Mouse (Mus musculus): Measurements from ENCODE around the gene Fth1. TPM values are rescaled to one million over a fixed set of nuclear protein-coding genes. Genes with fewer than 3 reads are reported as not detected.

Fth1 gene
- polyA plus RNA-seq, 1 experiment from 2014 or later: 1,524 TPM

- peaks cover 22% of the 10 kb centered on the region for H3K36me3 ChIP-seq (ENCODE audit: control insufficient read depth, insufficient read depth, low read length)
- no peaks in the 10 kb centered on the region for H3K27me3 ChIP-seq (ENCODE audit: control insufficient read depth, insufficient read depth, low read length)
- H3K4me3 ChIP-seq (ENCODE audit: low read depth, low read length): no peak overlapping the region
- no peak overlapping the region for H3K4me2 ChIP-seq (replicated peaks; ENCODE audit: low read depth, low read length)
- no peaks in the 10 kb centered on the region for H3K9me3 ChIP-seq (ENCODE audit: control insufficient read depth, low read depth, low read length)
- H3K9ac ChIP-seq (replicated peaks; ENCODE audit: low read depth, low read length): no peak overlapping the region
- no peak overlapping the region for H3K27ac ChIP-seq (ENCODE audit: low read length)
- WGBS: 95% methylated on average over 6 of the region's 6 CpGs
- ATAC-seq (ENCODE audit: insufficient number of reproducible peaks, insufficient read depth, low FRiP score, low read depth): no peak
- peaks cover 19% of the 10 kb centered on the region for H3K4me1 ChIP-seq (ENCODE audit: control insufficient read depth, insufficient read depth, low read length)
Observed at GRCm38 (mm10) chr19:9985190-9985899, 4.9 kb downstream of the Fth1 start.

GRCm38 (mm10) chr19:9985900-9986421 lies 5.6 kb downstream of the Fth1 start:
- Histone ChIP-seq H3K4me2 (replicated peaks; ENCODE audit: low read depth, low read length) (no peak overlapping the region), H3K4me3 (ENCODE audit: low read depth, low read length) (no peak overlapping the region), H3K4me1 (ENCODE audit: control insufficient read depth, insufficient read depth, low read length) (peaks cover 19% of the 10 kb centered on the region), H3K9ac (replicated peaks; ENCODE audit: low read depth, low read length) (no peak overlapping the region), H3K27me3 (ENCODE audit: control insufficient read depth, insufficient read depth, low read length) (no peaks in the 10 kb centered on the region), H3K27ac (ENCODE audit: low read length) (no peak overlapping the region), H3K36me3 (ENCODE audit: control insufficient read depth, insufficient read depth, low read length) (peaks cover 22% of the 10 kb centered on the region), H3K9me3 (ENCODE audit: control insufficient read depth, low read depth, low read length) (no peaks in the 10 kb centered on the region)
- ATAC-seq (ENCODE audit: insufficient number of reproducible peaks, insufficient read depth, low FRiP score, low read depth): no peak
- WGBS: 96% methylated on average over 2 of the region's 2 CpGs

- Histone ChIP-seq H3K9ac (replicated peaks; ENCODE audit: low read depth, low read length) (no peak overlapping the region), H3K9me3 (ENCODE audit: control insufficient read depth, low read depth, low read length) (no peaks in the 10 kb centered on the region), H3K4me2 (replicated peaks; ENCODE audit: low read depth, low read length) (no peak overlapping the region), H3K27ac (ENCODE audit: low read length) (no peak overlapping the region), H3K27me3 (ENCODE audit: control insufficient read depth, insufficient read depth, low read length) (no peaks in the 10 kb centered on the region), H3K36me3 (ENCODE audit: control insufficient read depth, insufficient read depth, low read length) (peaks cover 22% of the 10 kb centered on the region), H3K4me1 (ENCODE audit: control insufficient read depth, insufficient read depth, low read length) (peaks cover 13% of the 10 kb centered on the region), H3K4me3 (ENCODE audit: low read depth, low read length) (no peak overlapping the region)
- ATAC-seq (ENCODE audit: insufficient number of reproducible peaks, insufficient read depth, low FRiP score, low read depth): no peak
- 37% methylated on average over 6 of the region's 6 CpGs for WGBS
Observed at GRCm38 (mm10) chr19:9987192-9987591, 6.8 kb downstream of the Fth1 start.

- H3K36me3 ChIP-seq (ENCODE audit: control insufficient read depth, insufficient read depth, low read length): peaks cover 22% of the 10 kb centered on the region
- H3K4me1 ChIP-seq (ENCODE audit: control insufficient read depth, insufficient read depth, low read length): peaks cover 13% of the 10 kb centered on the region
- no peaks in the 10 kb centered on the region for H3K27me3 ChIP-seq (ENCODE audit: control insufficient read depth, insufficient read depth, low read length)
- ATAC-seq (ENCODE audit: insufficient number of reproducible peaks, insufficient read depth, low FRiP score, low read depth): no peak
- H3K9ac ChIP-seq (replicated peaks; ENCODE audit: low read depth, low read length): no peak overlapping the region
- H3K27ac ChIP-seq (ENCODE audit: low read length): no peak overlapping the region
- H3K4me2 ChIP-seq (replicated peaks; ENCODE audit: low read depth, low read length): no peak overlapping the region
- no peak overlapping the region for H3K4me3 ChIP-seq (ENCODE audit: low read depth, low read length)
- no peaks in the 10 kb centered on the region for H3K9me3 ChIP-seq (ENCODE audit: control insufficient read depth, low read depth, low read length)
Observed at GRCm38 (mm10) chr19:9987593-9987992, 7.2 kb downstream of the Fth1 start.

GRCm38 (mm10) chr19:9989171-9989883 lies 8.9 kb downstream of the Fth1 start:
- H3K9me3 ChIP-seq (ENCODE audit: control insufficient read depth, low read depth, low read length): no peaks in the 10 kb centered on the region
- H3K9ac ChIP-seq (replicated peaks; ENCODE audit: low read depth, low read length): no peak overlapping the region
- 68% methylated on average over 17 of the region's 17 CpGs for WGBS
- peaks cover 18% of the 10 kb centered on the region for H3K36me3 ChIP-seq (ENCODE audit: control insufficient read depth, insufficient read depth, low read length)
- peaks cover 11% of the 10 kb centered on the region; the same call in 1 of the 2 replicates for H3K4me1 ChIP-seq (ENCODE audit: control insufficient read depth, insufficient read depth, low read length)
- no peak overlapping the region for H3K4me2 ChIP-seq (replicated peaks; ENCODE audit: low read depth, low read length)
- no peak for ATAC-seq (ENCODE audit: insufficient number of reproducible peaks, insufficient read depth, low FRiP score, low read depth)
- no peaks in the 10 kb centered on the region for H3K27me3 ChIP-seq (ENCODE audit: control insufficient read depth, insufficient read depth, low read length)
- no peak overlapping the region for H3K27ac ChIP-seq (ENCODE audit: low read length)
- no peak overlapping the region for H3K4me3 ChIP-seq (ENCODE audit: low read depth, low read length)

GRCm38 (mm10) chr19:9989884-9990256 lies 9.5 kb downstream of the Fth1 start:
- Histone ChIP-seq H3K27me3 (ENCODE audit: control insufficient read depth, insufficient read depth, low read length) (no peaks in the 10 kb centered on the region), H3K27ac (ENCODE audit: low read length) (no peak overlapping the region), H3K4me3 (ENCODE audit: low read depth, low read length) (no peak overlapping the region), H3K36me3 (ENCODE audit: control insufficient read depth, insufficient read depth, low read length) (peaks cover 13% of the 10 kb centered on the region), H3K9ac (replicated peaks; ENCODE audit: low read depth, low read length) (no peak overlapping the region), H3K9me3 (ENCODE audit: control insufficient read depth, low read depth, low read length) (no peaks in the 10 kb centered on the region), H3K4me2 (replicated peaks; ENCODE audit: low read depth, low read length) (no peak overlapping the region), H3K4me1 (ENCODE audit: control insufficient read depth, insufficient read depth, low read length) (peaks cover 11% of the 10 kb centered on the region; the same call in 1 of the 2 replicates)
- ATAC-seq (ENCODE audit: insufficient number of reproducible peaks, insufficient read depth, low FRiP score, low read depth): no peak

- ATAC-seq (ENCODE audit: insufficient number of reproducible peaks, insufficient read depth, low FRiP score, low read depth): peak; percentile 19; the same call in 1 of the 2 replicates
- WGBS: 30% methylated on average over 5 of the region's 5 CpGs
- H3K27ac ChIP-seq (ENCODE audit: low read length): no peak overlapping the region
- no peak overlapping the region for H3K4me3 ChIP-seq (ENCODE audit: low read depth, low read length)
- no peaks in the 10 kb centered on the region for H3K9me3 ChIP-seq (ENCODE audit: control insufficient read depth, low read depth, low read length)
- H3K27me3 ChIP-seq (ENCODE audit: control insufficient read depth, insufficient read depth, low read length): no peaks in the 10 kb centered on the region
- peaks cover 11% of the 10 kb centered on the region; the same call in 1 of the 2 replicates for H3K4me1 ChIP-seq (ENCODE audit: control insufficient read depth, insufficient read depth, low read length)
- no peak overlapping the region for H3K4me2 ChIP-seq (replicated peaks; ENCODE audit: low read depth, low read length)
- no peak overlapping the region for H3K9ac ChIP-seq (replicated peaks; ENCODE audit: low read depth, low read length)
- H3K36me3 ChIP-seq (ENCODE audit: control insufficient read depth, insufficient read depth, low read length): no peaks in the 10 kb centered on the region
Observed at GRCm38 (mm10) chr19:9991304-9991703, 10.9 kb downstream of the Fth1 start.

GRCm38 (mm10) chr19:9992011-9992958 lies 11.9 kb downstream of the Fth1 start:
- peak; percentile 34 for ATAC-seq (ENCODE audit: insufficient number of reproducible peaks, insufficient read depth, low FRiP score, low read depth)
- no peaks in the 10 kb centered on the region for H3K36me3 ChIP-seq (ENCODE audit: control insufficient read depth, insufficient read depth, low read length)
- H3K9me3 ChIP-seq (ENCODE audit: control insufficient read depth, low read depth, low read length): no peaks in the 10 kb centered on the region
- H3K4me3 ChIP-seq (ENCODE audit: low read depth, low read length): peak overlapping the region; percentile 25
- H3K4me2 ChIP-seq (replicated peaks; ENCODE audit: low read depth, low read length): peak overlapping the region; percentile 42
- H3K27ac ChIP-seq (ENCODE audit: low read length): no peak overlapping the region
- no peaks in the 10 kb centered on the region for H3K27me3 ChIP-seq (ENCODE audit: control insufficient read depth, insufficient read depth, low read length)
- peaks cover 11% of the 10 kb centered on the region; the same call in 1 of the 2 replicates for H3K4me1 ChIP-seq (ENCODE audit: control insufficient read depth, insufficient read depth, low read length)
- 42% methylated on average over 26 of the region's 26 CpGs for WGBS
- H3K9ac ChIP-seq (replicated peaks; ENCODE audit: low read depth, low read length): no peak overlapping the region
